Mouse (Mus musculus) spleen, postnatal 10 days (tissue): ENCODE results near the gene Lamb1.

ENCODE experiments used
- DNase-seq, 2 experiments: peaks; one replicate each; pipeline ENCODE4 v3.0.0; 2021 to 2022; ENCODE audit warnings: low spot score in 2 of 2

Lamb1 gene

GRCm38 (mm10) chr12:31252259-31252658, 12.8 kb upstream of the Lamb1 start:
- DNase-seq, result no peak

DNA sequence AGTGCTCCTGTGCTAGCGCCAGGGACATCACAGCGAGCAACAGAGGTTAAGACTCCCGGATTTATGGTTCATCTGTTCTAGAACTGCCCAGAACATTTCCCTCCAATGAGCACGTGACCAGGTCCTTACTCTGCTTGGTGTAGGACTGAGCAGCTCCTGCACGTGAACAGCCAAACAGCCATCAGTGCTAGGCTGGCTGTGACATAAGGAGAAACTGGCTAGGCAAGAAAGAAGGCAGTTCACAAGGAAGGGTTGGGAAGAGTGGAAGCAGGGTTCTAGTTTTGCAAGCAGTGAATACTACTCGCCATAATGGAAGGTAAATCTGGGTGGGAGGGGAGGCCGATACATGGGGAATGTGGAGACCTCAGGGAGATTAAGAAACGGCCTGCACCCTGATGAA, 10.1 kb upstream of the Lamb1 start:
- DNase-seq, result no peak

DNA sequence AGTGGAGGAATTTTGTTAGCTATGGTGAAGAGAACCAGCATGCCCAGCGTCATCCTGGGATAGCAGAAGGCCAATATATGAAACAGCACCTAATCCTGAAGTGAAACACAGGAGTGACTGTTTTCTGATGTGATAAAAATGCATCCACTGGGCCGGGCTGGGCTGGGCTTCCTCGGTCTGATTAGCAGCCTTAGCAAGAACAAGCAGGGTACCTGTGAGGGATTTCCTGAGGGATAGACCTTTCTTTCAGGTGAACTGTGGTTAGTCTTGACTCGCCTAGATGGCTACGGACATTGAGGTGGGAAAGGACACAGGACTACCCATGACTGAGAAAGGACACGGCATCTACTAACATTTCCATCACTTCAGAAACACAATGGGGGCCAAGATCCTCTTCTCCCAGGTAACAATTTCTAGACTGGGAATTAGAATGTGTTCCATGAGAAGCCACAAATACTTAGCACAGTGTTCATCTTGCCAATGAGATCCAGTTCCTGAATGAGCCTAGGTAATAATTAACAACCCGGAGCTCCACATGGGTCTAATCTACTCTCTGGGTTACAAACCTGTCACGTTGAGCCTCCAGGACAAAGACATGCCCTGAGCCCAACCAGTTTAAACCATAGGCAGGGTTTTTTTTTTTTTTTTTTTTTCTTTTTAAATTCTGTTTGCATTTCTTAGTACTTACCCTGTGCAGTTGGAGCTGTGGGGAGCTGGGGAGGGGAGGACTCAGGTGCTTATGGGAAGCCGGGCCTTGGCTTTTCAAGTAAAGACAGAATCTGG, 8.7 kb upstream of the Lamb1 start:
- DNase-seq, result no peak

GRCm38 (mm10) chr12:31261882-31262281, 3.2 kb upstream of the Lamb1 start:
- DNase-seq, result no peak

DNA sequence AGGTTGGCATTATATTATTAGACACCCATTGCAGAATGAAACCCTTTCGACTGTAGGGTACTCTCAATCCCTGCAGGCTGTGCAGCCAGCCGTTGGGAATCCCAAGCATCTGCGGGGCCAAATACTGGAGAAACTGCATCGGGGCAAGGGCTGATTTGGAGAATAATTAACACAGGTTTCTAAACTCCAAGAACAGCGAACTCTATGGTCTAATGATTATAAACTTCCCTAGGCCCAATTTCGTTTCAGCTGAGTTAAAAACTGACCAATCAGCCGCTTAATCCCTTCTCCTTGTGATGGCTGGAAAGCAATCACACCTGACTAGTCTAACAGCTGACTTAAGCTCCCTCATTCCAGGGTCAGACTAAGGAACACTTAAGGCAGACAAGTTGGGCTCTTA, 1.1 kb upstream of the Lamb1 start:
- no peak for DNase-seq

- DNase-seq, result no peak
Observed at GRCm38 (mm10) chr12:31265722-31266431, 843 bp downstream of the Lamb1 start.

DNA sequence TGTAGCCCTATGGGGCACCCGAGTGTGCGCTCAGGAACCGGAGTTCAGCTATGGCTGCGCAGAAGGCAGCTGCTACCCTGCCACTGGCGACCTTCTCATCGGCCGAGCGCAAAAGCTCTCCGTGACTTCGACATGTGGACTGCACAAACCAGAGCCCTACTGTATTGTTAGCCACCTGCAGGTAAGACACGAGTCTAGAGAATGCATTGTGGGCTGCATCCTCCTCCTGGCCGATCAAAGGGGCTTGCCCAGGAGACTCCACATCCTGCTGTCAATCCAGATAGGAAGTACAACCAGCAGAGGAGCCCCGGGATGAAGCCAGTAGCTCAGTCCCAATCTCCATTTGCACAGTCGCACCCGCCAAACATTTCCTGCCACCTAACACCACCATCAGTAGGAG, 1.7 kb downstream of the Lamb1 start:
- no peak for DNase-seq

DNA sequence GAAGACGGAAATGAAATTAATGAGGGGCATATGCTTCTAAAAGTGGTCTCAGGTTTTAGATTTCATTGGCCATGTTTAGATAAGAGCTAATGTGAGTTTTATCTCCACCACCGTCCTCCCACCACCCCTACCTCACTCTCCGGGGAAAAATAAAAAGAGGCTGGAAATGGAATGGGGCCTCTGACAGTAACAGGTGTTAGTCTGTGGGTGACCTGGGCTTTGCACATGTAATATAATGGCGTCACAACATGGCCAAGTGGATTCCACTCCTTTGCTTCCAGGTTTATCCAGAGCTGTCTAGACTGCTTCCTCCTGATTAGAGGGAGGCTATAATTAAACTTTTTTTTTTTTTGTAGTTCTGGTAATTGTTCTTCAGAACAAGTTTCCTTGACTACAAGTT, 2.3 kb downstream of the Lamb1 start:
- no peak for DNase-seq

DNA sequence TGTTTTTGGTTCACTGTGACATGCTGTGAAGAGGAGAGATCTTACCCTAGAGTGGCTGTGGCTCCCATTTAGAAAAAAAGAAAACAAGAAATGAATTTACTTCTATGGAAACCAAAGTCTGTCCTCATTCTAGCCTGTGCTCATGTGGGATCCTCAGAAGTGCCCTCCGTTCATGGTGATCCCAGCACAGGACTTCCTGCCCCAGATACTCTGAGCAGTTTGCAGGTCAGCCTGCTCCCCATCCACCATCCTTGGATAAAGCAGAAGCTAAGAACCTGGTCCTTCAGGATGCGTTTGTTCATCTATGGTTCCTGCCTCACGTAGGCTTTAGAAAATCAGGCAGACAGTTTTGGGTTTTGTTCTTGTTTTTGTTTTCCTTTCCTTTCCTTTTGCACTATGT, 3.3 kb downstream of the Lamb1 start:
- no peak for DNase-seq

GRCm38 (mm10) chr12:31269020-31269597, 4.1 kb downstream of the Lamb1 start:
- DNase-seq, result no peak

DNA sequence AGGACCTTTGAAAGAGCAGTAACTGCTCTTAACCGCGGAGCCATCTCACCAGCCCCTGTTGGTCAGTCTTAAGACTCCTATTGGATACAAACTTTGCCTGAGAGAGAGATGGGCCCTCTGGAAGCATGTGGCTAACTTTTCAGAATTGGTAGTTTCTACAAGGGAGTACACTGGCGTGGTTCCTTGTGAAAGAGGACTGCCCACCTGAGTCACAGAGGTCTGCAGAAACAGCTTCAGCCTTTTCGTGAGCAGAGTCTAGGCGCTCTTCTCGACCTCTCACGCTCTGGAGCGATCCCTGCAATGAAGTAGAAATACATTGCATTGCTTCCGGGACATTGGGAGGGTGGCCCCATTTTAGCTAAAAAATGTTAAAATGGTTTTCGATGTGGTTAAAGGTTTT, 5.3 kb downstream of the Lamb1 start:
- no peak for DNase-seq

DNA sequence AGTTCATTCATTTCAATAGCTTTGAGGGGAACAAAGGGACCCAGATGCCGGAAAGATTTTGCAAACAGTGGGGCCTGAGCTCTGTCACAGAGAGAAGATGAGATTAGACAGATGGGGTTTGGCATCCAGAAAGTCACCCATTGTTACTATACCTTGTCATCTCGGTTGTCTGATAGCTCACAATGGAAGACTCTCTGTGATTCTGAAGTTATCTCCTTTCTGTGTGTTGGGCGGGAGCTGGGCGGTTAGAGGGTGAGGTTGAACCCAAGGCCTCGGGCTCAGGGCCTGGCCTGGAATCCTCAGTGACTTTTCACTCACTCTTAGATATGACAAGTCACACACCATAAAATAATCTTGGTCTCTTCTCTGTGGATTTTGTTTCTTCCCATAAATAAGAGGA, 5.7 kb downstream of the Lamb1 start:
- DNase-seq, result no peak

DNA sequence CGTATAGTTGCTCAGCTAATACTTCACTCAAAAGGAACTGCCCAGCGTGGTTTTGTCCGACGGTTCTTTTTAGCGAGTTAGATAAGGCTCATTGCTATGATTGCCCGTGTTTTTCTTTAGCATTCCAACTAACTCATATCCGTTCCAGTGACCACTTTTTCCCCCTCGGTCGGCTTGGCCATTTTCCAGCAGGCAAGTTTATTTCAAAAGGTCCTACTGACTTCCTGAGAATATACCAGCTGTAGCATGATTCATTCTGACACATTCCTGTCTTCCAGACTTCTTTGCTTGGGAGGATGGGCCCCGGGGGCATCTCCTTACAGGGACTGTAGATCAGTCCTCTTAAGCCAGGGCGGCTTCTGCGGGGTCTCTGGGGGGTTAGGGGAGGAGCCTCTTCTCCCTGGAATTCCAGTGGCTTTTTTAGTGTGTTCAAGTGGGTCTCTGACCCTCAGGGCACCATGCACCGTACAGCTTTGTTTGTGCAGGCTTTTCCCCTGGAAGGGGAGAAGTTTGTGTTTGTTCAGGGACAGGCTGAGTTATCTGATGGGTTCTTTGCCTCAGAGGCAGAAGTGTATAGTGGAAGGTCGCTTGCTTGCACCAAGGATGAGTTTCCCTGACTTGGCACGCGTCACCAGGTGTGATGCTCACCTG, 6.5 kb downstream of the Lamb1 start:
- no peak for DNase-seq

GRCm38 (mm10) chr12:31272012-31272735, 7.1 kb downstream of the Lamb1 start:
- no peak for DNase-seq

DNA sequence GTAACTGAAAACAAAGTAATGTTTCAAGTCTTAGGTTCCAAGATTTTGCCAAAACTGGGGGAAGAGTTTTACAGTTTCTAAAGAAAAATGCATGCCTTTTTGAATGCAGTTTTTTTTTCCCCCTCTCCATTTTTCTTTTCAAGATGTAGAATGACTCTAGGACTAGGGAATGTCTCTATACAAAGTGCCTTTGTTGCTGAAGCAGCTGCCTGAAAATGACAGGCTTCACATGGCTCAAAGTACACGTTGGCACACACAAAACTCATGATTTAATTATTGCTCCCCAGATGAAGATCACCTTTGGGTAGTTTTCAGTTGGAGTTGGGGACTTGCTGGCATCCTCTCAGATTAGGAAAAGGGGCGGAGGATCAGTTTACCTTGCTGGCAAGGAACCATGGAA, 7.8 kb downstream of the Lamb1 start:
- DNase-seq, result no peak

- no peak for DNase-seq
Observed at GRCm38 (mm10) chr12:31273646-31274045, 8.6 kb downstream of the Lamb1 start.

DNA sequence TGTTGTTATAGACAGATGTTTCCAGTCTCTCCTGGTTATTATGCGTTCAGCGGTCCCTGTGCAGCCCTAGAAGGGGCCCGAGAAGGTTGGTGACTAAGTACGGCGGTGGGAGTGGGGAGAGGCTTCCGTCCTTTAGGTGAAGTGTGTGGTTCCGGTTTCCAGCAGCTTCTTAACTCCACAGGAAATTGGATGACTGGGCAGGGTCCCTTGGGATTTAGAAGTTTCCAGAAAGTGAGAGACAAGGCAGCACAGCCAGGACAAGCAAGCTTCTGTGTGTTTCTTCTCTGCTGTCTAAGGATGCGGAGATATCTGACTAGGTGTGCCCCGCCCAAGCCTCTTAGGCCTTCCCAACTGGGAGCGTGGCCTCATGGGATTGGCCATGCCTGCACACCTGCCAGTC, 10.4 kb downstream of the Lamb1 start:
- DNase-seq, result no peak

DNA sequence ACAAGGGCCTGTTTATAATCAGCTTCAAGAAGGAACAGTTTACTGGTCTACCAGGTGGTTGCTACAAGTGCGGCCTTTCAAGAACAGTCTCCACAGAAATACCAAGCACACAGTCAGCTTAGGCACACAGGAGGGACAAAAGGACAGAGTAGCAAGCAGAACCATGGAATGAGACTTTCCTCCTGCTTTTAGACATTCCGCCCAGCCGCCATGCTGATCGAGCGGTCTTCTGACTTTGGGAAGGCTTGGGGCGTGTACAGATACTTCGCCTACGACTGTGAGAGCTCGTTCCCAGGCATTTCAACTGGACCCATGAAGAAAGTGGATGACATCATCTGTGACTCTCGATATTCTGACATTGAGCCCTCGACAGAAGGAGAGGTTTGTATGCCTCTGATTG, 13.2 kb downstream of the Lamb1 start:
- DNase-seq, result no peak

DNA sequence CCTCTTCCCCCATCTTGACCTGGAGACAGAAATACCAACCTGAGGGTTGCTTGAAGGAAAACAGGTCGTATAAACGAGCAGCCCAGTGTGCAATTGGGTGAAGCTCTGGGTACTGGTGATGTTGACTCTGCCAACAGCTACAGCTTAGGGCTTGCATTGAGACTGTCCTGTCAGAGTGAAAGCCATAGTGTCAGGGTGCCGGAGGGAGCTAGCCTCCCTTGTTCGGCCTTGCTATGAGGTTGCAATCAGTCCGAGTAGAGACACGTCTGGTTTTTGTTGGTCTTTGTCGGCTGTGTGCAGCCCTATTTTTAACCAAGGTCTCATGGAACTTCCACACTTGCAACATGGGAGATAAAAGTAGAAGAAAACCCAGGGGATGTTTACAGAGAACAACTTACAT, 15.3 kb downstream of the Lamb1 start:
- DNase-seq, result no peak

GRCm38 (mm10) chr12:31281100-31281591, 16.1 kb downstream of the Lamb1 start:
- DNase-seq, result no peak

DNA sequence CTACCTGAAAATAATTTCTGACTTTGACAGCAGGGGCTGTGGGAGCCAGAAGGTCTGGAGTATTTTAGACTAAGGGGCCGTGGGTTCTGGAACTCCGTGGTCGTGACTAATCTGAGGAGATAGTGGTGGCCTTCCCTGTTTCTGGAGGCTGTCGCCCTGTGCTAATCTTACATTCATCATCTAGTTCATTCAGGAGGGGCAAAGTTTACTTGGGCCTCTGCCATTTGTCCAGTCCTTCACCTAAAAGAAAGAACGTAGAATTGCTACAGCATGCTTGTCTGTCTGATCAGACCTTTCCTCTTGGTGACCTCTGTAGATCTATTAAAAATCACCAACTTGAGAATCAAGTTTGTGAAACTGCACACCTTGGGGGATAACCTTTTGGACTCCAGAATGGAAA, 17.2 kb downstream of the Lamb1 start:
- DNase-seq, result no peak

GRCm38 (mm10) chr12:31283131-31283530, 18.1 kb downstream of the Lamb1 start:
- DNase-seq, result no peak
